Mouse (Mus musculus) kidney, adult 2 months (tissue): ENCODE data around the gene Cpe.

Experiments used
- CTCF ChIP-seq: fragments of 200-500 bp; conservative IDR thresholded peaks from 2 replicates; pipeline ENCODE4 v1.5.1; 2011; ENCODE audit warnings: low read depth, mild to moderate bottlenecking, control low read depth, low read length, moderate library complexity, mixed read lengths; ENCODE audit not compliant: insufficient read depth, insufficient read length
- POLR2A ChIP-seq: fragments of 200-500 bp; IDR thresholded peaks from one replicate; pipeline ENCODE4 v1.6.1; 2011; ENCODE audit warnings: low read depth, low read length, control low read depth

- no peak for TF ChIP-seq CTCF
- TF ChIP-seq POLR2A, result no peak
Observed at GRCm38 (mm10) chr8:64644108-64645005, 48.5 kb downstream of the Cpe start.
